Mouse (Mus musculus) small intestine, adult 2 months (tissue): ENCODE data around the gene Rd3l. TPM values are rescaled to one million over a fixed set of nuclear protein-coding genes. Genes with fewer than 3 reads are reported as not detected.

ENCODE experiments used
- H3K27ac ChIP-seq: fragments of 200-500 bp; 2 replicates; pipeline ENCODE4 v1.5.1; 2012; ENCODE audit warnings: low read depth, low read length, control low read depth, inconsistent platforms; ENCODE audit not compliant: insufficient read depth
- H3K27me3 ChIP-seq: fragments of 200-500 bp; 2 replicates; pipeline ENCODE4 v1.6.1; 2012; ENCODE audit warnings: mild to moderate bottlenecking, moderate library complexity, low read length, inconsistent platforms; ENCODE audit not compliant: control insufficient read depth, insufficient read depth
- H3K36me3 ChIP-seq: fragments of 200-500 bp; 2 replicates; pipeline ENCODE4 v1.6.1; 2012; ENCODE audit warnings: mild to moderate bottlenecking, low read length, control low read depth, inconsistent platforms; ENCODE audit not compliant: control insufficient read depth, insufficient read depth
- H3K4me1 ChIP-seq: fragments of 200-500 bp; 2 replicates; pipeline ENCODE4 v1.6.1; 2012; ENCODE audit warnings: low read length, inconsistent platforms, mixed read lengths; ENCODE audit not compliant: control insufficient read depth, insufficient read depth, insufficient read length
- H3K4me3 ChIP-seq: fragments of 200-500 bp; 2 replicates; pipeline ENCODE4 v1.5.1; 2012; ENCODE audit warnings: low read depth, mild to moderate bottlenecking, control low read depth, inconsistent platforms, low read length, moderate library complexity
- CTCF ChIP-seq: fragments of 200-500 bp; IDR thresholded peaks from 2 replicates; pipeline ENCODE4 v1.5.1; 2012; ENCODE audit warnings: low read depth, mild to moderate bottlenecking, control low read depth, inconsistent platforms, low read length, moderate library complexity, mixed read lengths; ENCODE audit not compliant: insufficient replicate concordance, insufficient read length; ENCODE audit errors: extremely low read depth
- POLR2A ChIP-seq: fragments of 200-500 bp; IDR thresholded peaks from 2 replicates; pipeline ENCODE4 v1.6.1; 2012; ENCODE audit warnings: low read depth, mild to moderate bottlenecking, control low read depth, inconsistent platforms, low read length, moderate library complexity
- WGBS: fragments of 180-500 bp; shearing (Covaris S2); methylation state at CpG from one replicate; pipeline ENCODE4 v1.1.7; 2018; 5-methylcytosine and 5-hydroxymethylcytosine counted together
- polyA plus RNA-seq: library from polyadenylated mRNA; depleted of rRNA; stranded (reverse); fragments of >200 nt; gene quantifications from 2 replicates; pipeline ENCODE4 v1.2.3, GENCODE M21; 2012

The Rd3l gene
- polyA plus RNA-seq, 1 experiment = not detected

DNA sequence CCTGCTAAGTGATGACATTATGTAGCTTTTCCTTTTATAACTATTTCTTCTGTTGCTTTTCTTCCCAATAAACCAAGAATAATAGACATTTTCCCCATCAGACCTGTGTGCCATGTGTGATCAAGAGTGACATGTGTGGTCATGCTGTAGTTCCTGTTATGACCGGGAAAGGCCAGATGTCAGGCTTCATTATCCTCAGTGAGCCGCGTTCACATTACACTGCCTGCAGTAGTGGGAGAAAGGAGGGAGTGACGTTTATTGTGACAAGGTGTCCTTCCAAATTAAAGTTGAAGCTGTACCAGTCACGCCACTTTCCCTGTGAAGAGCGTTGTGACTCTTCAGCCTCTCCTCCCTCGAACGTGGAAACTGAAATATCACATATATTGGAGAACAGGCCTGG is 714 bp upstream of the Rd3l start:
- Histone ChIP-seq H3K36me3 (no peaks in the 10 kb centered on the region), H3K4me1 (no peaks in the 10 kb centered on the region), H3K27me3 (no peaks in the 10 kb centered on the region), H3K27ac (no peak overlapping the region), H3K4me3 (no peak overlapping the region)
- 78% methylated on average over 8 of the region's 8 CpGs for WGBS
- TF ChIP-seq POLR2A (no peak), CTCF (no peak)

DNA sequence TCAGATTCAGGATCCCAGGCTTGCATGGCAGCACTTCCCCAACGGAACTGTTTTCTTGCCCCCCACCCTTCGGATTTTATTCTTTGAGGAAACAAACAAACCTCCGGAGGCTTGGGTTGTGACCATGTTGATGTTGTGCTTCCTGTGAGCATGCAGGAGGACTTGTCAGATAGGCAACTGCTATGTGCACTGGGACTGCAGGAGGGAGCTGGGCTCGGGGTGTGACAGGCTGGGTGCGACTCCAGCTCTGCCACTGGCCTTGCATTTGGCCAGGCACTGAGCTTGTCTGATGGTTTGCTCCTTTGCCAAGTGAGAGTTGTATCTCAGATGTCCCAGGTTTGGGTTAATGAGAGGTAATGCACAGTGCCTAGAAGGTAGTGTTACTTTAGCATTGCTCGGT is 2.8 kb downstream of the Rd3l start:
- Histone ChIP-seq H3K27me3 (no peaks in the 10 kb centered on the region), H3K36me3 (no peaks in the 10 kb centered on the region), H3K4me3 (no peak overlapping the region), H3K27ac (no peak overlapping the region), H3K4me1 (no peaks in the 10 kb centered on the region)
- TF ChIP-seq POLR2A (no peak), CTCF (no peak)
- 60% methylated on average over 6 of the region's 6 CpGs for WGBS

DNA sequence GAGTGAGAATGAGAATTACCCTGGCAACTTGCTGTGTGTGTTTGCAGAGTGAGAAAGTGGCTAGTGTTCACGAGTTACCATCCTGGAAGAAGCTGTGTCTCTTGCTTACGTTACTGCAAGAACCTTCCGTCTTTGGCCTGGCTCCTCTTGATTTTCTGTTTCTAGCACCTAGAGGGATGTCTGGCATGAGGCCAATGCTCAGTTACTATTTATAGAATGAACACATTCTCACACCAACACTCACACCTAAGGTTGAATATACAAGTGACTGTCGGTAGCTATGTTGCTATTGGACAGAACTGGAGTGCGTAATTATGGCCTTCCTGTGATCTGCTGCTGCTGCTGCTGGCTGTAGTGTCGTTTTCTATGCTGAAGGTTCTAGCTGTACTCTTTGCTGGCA is 4.0 kb downstream of the Rd3l start:
- Histone ChIP-seq H3K27me3 (no peaks in the 10 kb centered on the region), H3K4me3 (no peak overlapping the region), H3K4me1 (no peaks in the 10 kb centered on the region), H3K36me3 (no peaks in the 10 kb centered on the region), H3K27ac (no peak overlapping the region)
- TF ChIP-seq CTCF (no peak), POLR2A (no peak)
- WGBS = 50% methylated on average over 6 of the region's 6 CpGs

DNA sequence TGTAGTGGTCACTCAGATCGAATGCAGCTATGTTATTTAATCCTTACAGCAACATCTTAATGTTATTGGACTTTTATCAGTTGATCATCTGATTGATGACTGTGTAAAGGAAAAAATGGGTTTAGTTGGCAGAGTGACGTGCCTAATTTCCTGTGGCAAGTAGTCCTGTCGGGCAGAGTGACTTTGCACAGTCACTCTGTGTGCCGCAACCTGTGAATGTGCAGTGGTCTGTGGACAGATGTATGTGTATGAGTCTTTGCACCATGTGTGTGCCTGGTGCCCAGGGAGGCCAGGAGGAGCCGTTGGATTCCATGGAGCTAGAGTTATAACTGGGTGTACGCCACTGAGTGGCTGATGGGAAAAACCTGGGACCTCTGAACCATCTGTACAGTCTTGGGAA is 6.5 kb downstream of the Rd3l start:
- Histone ChIP-seq H3K36me3 (no peaks in the 10 kb centered on the region), H3K4me1 (no peaks in the 10 kb centered on the region), H3K27ac (no peak overlapping the region), H3K27me3 (no peaks in the 10 kb centered on the region), H3K4me3 (no peak overlapping the region)
- 60% methylated on average over 6 of the region's 6 CpGs for WGBS
- TF ChIP-seq CTCF = no peak
- TF ChIP-seq POLR2A = no peak

DNA sequence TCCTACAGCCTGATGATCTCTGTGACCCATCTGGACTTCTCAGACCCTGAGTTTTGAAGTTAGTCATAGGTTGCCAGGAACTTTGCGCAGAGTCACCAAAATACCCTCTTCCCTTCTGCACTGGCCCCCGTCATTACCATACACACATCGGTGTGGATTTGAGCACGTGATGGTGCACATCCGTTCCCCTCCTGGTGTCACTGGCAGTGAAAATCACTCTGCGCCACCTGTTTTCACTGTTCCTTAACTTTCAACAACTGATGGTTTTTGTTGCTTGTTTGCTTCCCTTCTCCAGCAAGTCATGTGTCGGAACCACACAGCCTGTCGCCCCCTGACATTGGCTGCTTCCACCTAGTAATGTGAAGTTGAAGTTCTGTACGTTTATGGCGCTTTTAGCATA is 8.6 kb downstream of the Rd3l start:
- Histone ChIP-seq H3K27me3 (no peaks in the 10 kb centered on the region), H3K4me1 (no peaks in the 10 kb centered on the region), H3K4me3 (no peak overlapping the region), H3K36me3 (no peaks in the 10 kb centered on the region), H3K27ac (no peak overlapping the region)
- WGBS = 89% methylated on average over 10 of the region's 10 CpGs
- TF ChIP-seq CTCF = no peak
- no peak for TF ChIP-seq POLR2A

DNA sequence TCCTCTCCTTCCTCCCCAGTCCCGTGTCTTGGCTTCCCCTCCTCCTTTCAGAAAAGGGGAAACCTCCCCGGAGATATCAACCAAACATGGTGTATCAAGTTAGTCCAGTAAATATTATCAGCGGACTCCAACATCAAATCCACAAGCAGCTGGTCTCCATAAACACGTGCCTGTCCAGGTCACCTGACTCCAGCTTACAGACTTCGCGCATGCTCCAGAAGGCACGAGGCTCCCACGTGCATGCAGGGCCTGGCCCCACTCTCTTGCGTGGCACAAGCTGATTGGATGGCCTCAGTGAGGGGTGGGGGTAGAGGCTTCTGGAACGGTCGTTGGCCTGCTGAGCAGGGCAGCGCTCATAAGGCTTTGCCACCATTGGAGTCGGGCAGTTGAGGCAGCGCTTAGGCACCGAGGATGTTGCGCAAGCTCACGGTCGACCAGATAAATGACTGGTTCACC is 9.9 kb downstream of the Rd3l start, which contains the start of gene Tdrd9:
Tdrd9 (plus strand) TSS at position 329 of the 456 bp plus-strand sequence.
- no peaks in the 10 kb centered on the region for H3K36me3 ChIP-seq
- no peaks in the 10 kb centered on the region for H3K27me3 ChIP-seq
- H3K4me3 ChIP-seq = no peak within 1 kb of the TSS
- TF ChIP-seq CTCF (no peak), POLR2A (no peak)
- no peaks in the 10 kb centered on the region for H3K4me1 ChIP-seq
- WGBS = 76% methylated on average over 18 of the region's 18 CpGs
- H3K27ac ChIP-seq = no peak within 1 kb of the TSS

DNA sequence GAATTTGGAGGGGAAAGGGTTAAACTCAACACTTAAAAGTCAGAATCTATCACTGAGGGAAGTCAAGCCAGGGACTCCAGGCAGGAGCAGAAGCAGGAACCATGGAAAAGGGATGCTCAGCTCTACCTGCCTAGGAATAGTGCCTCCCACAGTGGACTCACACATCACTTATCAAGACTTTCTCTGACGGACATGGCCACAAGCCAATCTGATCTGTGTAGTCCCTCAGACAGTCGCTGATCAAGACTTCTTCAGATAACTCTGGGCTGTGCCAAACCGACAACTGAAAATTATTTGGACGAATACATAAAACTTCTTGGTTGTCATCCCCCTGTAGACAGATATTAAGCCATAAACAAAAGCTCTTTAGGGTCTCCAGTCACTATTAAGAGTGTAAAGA is 11.0 kb downstream of the Rd3l start:
- TF ChIP-seq CTCF (no peak), POLR2A (no peak)
- H3K4me3 ChIP-seq = no peak overlapping the region
- no peaks in the 10 kb centered on the region for H3K36me3 ChIP-seq
- peaks cover 5% of the 10 kb centered on the region; the same call in 1 of the 2 replicates for H3K4me1 ChIP-seq
- H3K27me3 ChIP-seq = no peaks in the 10 kb centered on the region
- H3K27ac ChIP-seq = no peak overlapping the region
- WGBS = 55% methylated on average over 4 of the region's 4 CpGs
